Mouse (Mus musculus): ENCODE measurements around the gene Evi2. TPM values are rescaled to one million over a fixed set of nuclear protein-coding genes. Genes with fewer than 3 reads are reported as not detected.

Evi2 gene
- polyA plus RNA-seq, 1 experiment, result 0.41 TPM

GRCm38 (mm10) chr11:79527015-79527738 lies 3.2 kb downstream of the Evi2 start:
- H3K4me3 ChIP-seq (replicated peaks), result peak overlapping the region; percentile 74
- no peaks in the 10 kb centered on the region for H3K27me3 ChIP-seq (replicated peaks)
- peaks cover 84% of the 10 kb centered on the region for H3K4me1 ChIP-seq

GRCm38 (mm10) chr11:79526549-79526948 lies 3.8 kb downstream of the Evi2 start:
- Histone ChIP-seq H3K4me3 (replicated peaks) (no peak overlapping the region), H3K4me1 (peaks cover 84% of the 10 kb centered on the region), H3K36me3 (replicated peaks; ENCODE audit: low read length) (peaks cover 15% of the 10 kb centered on the region), H3K27me3 (replicated peaks) (no peaks in the 10 kb centered on the region), H3K9me3 (no peaks in the 10 kb centered on the region)
- TF ChIP-seq GATA1 (IDR thresholded peaks at IDR 0.05; ENCODE audit: borderline replicate concordance, low read length) (no peak), FLI1 (IDR thresholded peaks at IDR 0.05; ENCODE audit: low read length) (no peak)

More at GRCm38 (mm10) chr11:79527015-79527738, 3.2 kb downstream of the Evi2 start:
- TF ChIP-seq FLI1 (IDR thresholded peaks at IDR 0.05; ENCODE audit: low read length) (no peak), GATA1 (IDR thresholded peaks at IDR 0.05; ENCODE audit: borderline replicate concordance, low read length) (no peak)
- no peaks in the 10 kb centered on the region for H3K9me3 ChIP-seq
- H3K36me3 ChIP-seq (replicated peaks; ENCODE audit: low read length), result peaks cover 14% of the 10 kb centered on the region

- TF ChIP-seq FLI1 (IDR thresholded peaks at IDR 0.05; ENCODE audit: low read length), result no peak
- no peak for TF ChIP-seq GATA1 (IDR thresholded peaks at IDR 0.05; ENCODE audit: borderline replicate concordance, low read length)
- H3K27me3 ChIP-seq (replicated peaks), result no peaks in the 10 kb centered on the region
- peaks cover 22% of the 10 kb centered on the region for H3K36me3 ChIP-seq (replicated peaks; ENCODE audit: low read length)
- H3K4me1 ChIP-seq, result peaks cover 81% of the 10 kb centered on the region
- peak overlapping the region; percentile 93 for H3K4me3 ChIP-seq (replicated peaks)
- H3K9me3 ChIP-seq, result no peaks in the 10 kb centered on the region
These were observed 6.1 kb downstream of the Evi2 start for GRCm38 (mm10) chr11:79524310-79524575.

- Histone ChIP-seq H3K4me3 (replicated peaks) (peak within 1 kb of the TSS; percentile 93), H3K9me3 (no peaks in the 10 kb centered on the region), H3K27me3 (replicated peaks) (no peaks in the 10 kb centered on the region), H3K4me1 (peaks cover 81% of the 10 kb centered on the region), H3K36me3 (replicated peaks; ENCODE audit: low read length) (peaks cover 27% of the 10 kb centered on the region)
- peak; percentile 84; the same call in 1 of the 3 replicates for TF ChIP-seq GATA1 (IDR thresholded peaks at IDR 0.05; ENCODE audit: borderline replicate concordance, low read length)
- TF ChIP-seq FLI1 (IDR thresholded peaks at IDR 0.05; ENCODE audit: low read length), result no peak
These were observed 6.7 kb downstream of the Evi2 start, which contains the start of gene Evi2b for GRCm38 (mm10) chr11:79523560-79524309. Evi2b (minus strand) TSS chr11:79523762.

GRCm38 (mm10) chr11:79522944-79523343 lies 7.4 kb downstream of the Evi2 start:
- TF ChIP-seq FLI1 (IDR thresholded peaks at IDR 0.05; ENCODE audit: low read length) (no peak), GATA1 (IDR thresholded peaks at IDR 0.05; ENCODE audit: borderline replicate concordance, low read length) (no peak)
- Histone ChIP-seq H3K4me1 (peaks cover 81% of the 10 kb centered on the region), H3K9me3 (no peaks in the 10 kb centered on the region), H3K4me3 (replicated peaks) (peak overlapping the region; percentile 93), H3K36me3 (replicated peaks; ENCODE audit: low read length) (peaks cover 34% of the 10 kb centered on the region), H3K27me3 (replicated peaks) (no peaks in the 10 kb centered on the region)

GRCm38 (mm10) chr11:79521930-79522329 lies 8.5 kb downstream of the Evi2 start:
- H3K36me3 ChIP-seq (replicated peaks; ENCODE audit: low read length), result peaks cover 33% of the 10 kb centered on the region
- H3K27me3 ChIP-seq (replicated peaks), result no peaks in the 10 kb centered on the region
- H3K4me3 ChIP-seq (replicated peaks), result peak overlapping the region; percentile 89
- peaks cover 77% of the 10 kb centered on the region for H3K4me1 ChIP-seq
- no peak for TF ChIP-seq GATA1 (IDR thresholded peaks at IDR 0.05; ENCODE audit: borderline replicate concordance, low read length)
- TF ChIP-seq FLI1 (IDR thresholded peaks at IDR 0.05; ENCODE audit: low read length), result no peak
- no peaks in the 10 kb centered on the region for H3K9me3 ChIP-seq

GRCm38 (mm10) chr11:79520772-79521171 lies 9.6 kb downstream of the Evi2 start:
- peaks cover 75% of the 10 kb centered on the region for H3K4me1 ChIP-seq
- TF ChIP-seq GATA1 (IDR thresholded peaks at IDR 0.05; ENCODE audit: borderline replicate concordance, low read length), result no peak
- no peak for TF ChIP-seq FLI1 (IDR thresholded peaks at IDR 0.05; ENCODE audit: low read length)
- H3K36me3 ChIP-seq (replicated peaks; ENCODE audit: low read length), result peaks cover 38% of the 10 kb centered on the region
- no peaks in the 10 kb centered on the region for H3K9me3 ChIP-seq
- H3K27me3 ChIP-seq (replicated peaks), result no peaks in the 10 kb centered on the region
- peak overlapping the region; percentile 84 for H3K4me3 ChIP-seq (replicated peaks)

GRCm38 (mm10) chr11:79519878-79520291 lies 10.5 kb downstream of the Evi2 start:
- peaks cover 74% of the 10 kb centered on the region for H3K4me1 ChIP-seq
- no peaks in the 10 kb centered on the region for H3K27me3 ChIP-seq (replicated peaks)
- H3K9me3 ChIP-seq, result no peaks in the 10 kb centered on the region
- peak overlapping the region; percentile 78 for H3K4me3 ChIP-seq (replicated peaks)
- H3K36me3 ChIP-seq (replicated peaks; ENCODE audit: low read length), result peaks cover 46% of the 10 kb centered on the region
- TF ChIP-seq FLI1 (IDR thresholded peaks at IDR 0.05; ENCODE audit: low read length) (no peak), GATA1 (IDR thresholded peaks at IDR 0.05; ENCODE audit: borderline replicate concordance, low read length) (no peak)

GRCm38 (mm10) chr11:79519299-79519698 lies 11.1 kb downstream of the Evi2 start:
- TF ChIP-seq GATA1 (IDR thresholded peaks at IDR 0.05; ENCODE audit: borderline replicate concordance, low read length) (no peak), FLI1 (IDR thresholded peaks at IDR 0.05; ENCODE audit: low read length) (no peak)
- Histone ChIP-seq H3K27me3 (replicated peaks) (no peaks in the 10 kb centered on the region), H3K4me3 (replicated peaks) (peak overlapping the region; percentile 48), H3K9me3 (no peaks in the 10 kb centered on the region), H3K4me1 (peaks cover 72% of the 10 kb centered on the region), H3K36me3 (replicated peaks; ENCODE audit: low read length) (peaks cover 49% of the 10 kb centered on the region)

- TF ChIP-seq FLI1 (IDR thresholded peaks at IDR 0.05; ENCODE audit: low read length) (no peak), GATA1 (IDR thresholded peaks at IDR 0.05; ENCODE audit: borderline replicate concordance, low read length) (no peak)
- Histone ChIP-seq H3K4me1 (peaks cover 58% of the 10 kb centered on the region), H3K36me3 (replicated peaks; ENCODE audit: low read length) (peaks cover 64% of the 10 kb centered on the region), H3K4me3 (replicated peaks) (no peak overlapping the region), H3K27me3 (replicated peaks) (no peaks in the 10 kb centered on the region), H3K9me3 (no peaks in the 10 kb centered on the region)
These were observed 14.6 kb downstream of the Evi2 start for GRCm38 (mm10) chr11:79515798-79516197.

Measured in megakaryocyte, embryonic 14.5 days (primary cell).